ENCODE assay signal across 20 mouse cellular contexts in genomic region chr9:64216090-64216489, GRCm38 (mm10). TPM values are rescaled to one million over a fixed set of nuclear protein-coding genes. Genes with fewer than 3 reads are reported as not detected.
"Had no signal": no experiment of that assay in that cellular context is flagged by ENCODE, and none has a peak within 500 bp of the region (broad histone marks: within the 10 kb centered on the region; RNA-seq: fewer than 3 reads in every experiment).

No protein-coding gene starts in this region.

- H3K27me3 ChIP-seq: limb, embryonic 12.5 days; limb, embryonic 15.5 days; liver, embryonic 15.5 days; lung, embryonic 15.5 days; midbrain, embryonic 13.5 days; neural tube, embryonic 13.5 days had no signal

- H3K9me3 ChIP-seq: limb, embryonic 12.5 days; limb, embryonic 15.5 days; liver, embryonic 15.5 days; lung, embryonic 15.5 days; midbrain, embryonic 10.5 days; midbrain, embryonic 13.5 days; neural tube, embryonic 13.5 days had no signal

- H3K9ac ChIP-seq: limb, embryonic 12.5 days; limb, embryonic 15.5 days; liver, embryonic 15.5 days; lung, embryonic 15.5 days; midbrain, embryonic 13.5 days; neural tube, embryonic 13.5 days had no signal

- H3K4me3 ChIP-seq: limb, embryonic 12.5 days; limb, embryonic 15.5 days; liver, embryonic 15.5 days; lung, embryonic 15.5 days; midbrain, embryonic 10.5 days; midbrain, embryonic 13.5 days; myocyte; neural tube, embryonic 13.5 days had no signal

- H3K4me1 ChIP-seq: neural tube, embryonic 13.5 days had no signal

- ATAC-seq: midbrain, embryonic 13.5 days; midbrain, embryonic 16.5 days had no signal

- H3K4me2 ChIP-seq: limb, embryonic 12.5 days; limb, embryonic 15.5 days; liver, embryonic 11.5 days; liver, embryonic 15.5 days; lung, embryonic 15.5 days; midbrain, embryonic 13.5 days; neural tube, embryonic 13.5 days had no signal

- DNase-seq: kidney, adult 2 months; kidney, postnatal 25 days; left cerebral cortex, postnatal 4 days; lung, postnatal 14 days; thymus, adult 2 months; thymus, postnatal 14 days had no signal

- H3K27ac ChIP-seq: kidney, postnatal 0 days; limb, embryonic 12.5 days; limb, embryonic 15.5 days; liver, embryonic 15.5 days; lung, embryonic 15.5 days; macrophage; midbrain, embryonic 10.5 days; midbrain, embryonic 13.5 days; neural tube, embryonic 13.5 days had no signal

RNA-seq across cellular contexts. Expression of gene Uchl4, which starts 18.9 kb away (rescaled TPM):
- polyA plus RNA-seq: small intestine, adult 2 months; spleen, adult 2 months; thymus, adult 2 months had no signal
